Mouse (Mus musculus): ENCODE data around the gene Gm45213. TPM values are rescaled to one million over a fixed set of nuclear protein-coding genes. Genes with fewer than 3 reads are reported as not detected.

The Gm45213 gene
- polyA plus RNA-seq, 1 experiment from 2014 or later = not detected

- no peaks in the 10 kb centered on the region for H3K27me3 ChIP-seq
- peak overlapping the region; percentile 87 for H3K27ac ChIP-seq
- H3K9ac ChIP-seq = peak overlapping the region; percentile 87
- ATAC-seq (replicated peaks; ENCODE audit: low FRiP score) = no peak
- H3K9me3 ChIP-seq (replicated peaks) = no peaks in the 10 kb centered on the region
- 1% methylated on average over 10 of the region's 10 CpGs for WGBS
- peaks cover 50% of the 10 kb centered on the region for H3K4me1 ChIP-seq
- peak overlapping the region; percentile 84 for H3K4me2 ChIP-seq
- H3K4me3 ChIP-seq (replicated peaks) = peak overlapping the region; percentile 75
- H3K36me3 ChIP-seq = peaks cover 5% of the 10 kb centered on the region
These were observed 67.3 kb downstream of the Gm45213 start for GRCm38 (mm10) chr7:66110636-66111112.

DNA sequence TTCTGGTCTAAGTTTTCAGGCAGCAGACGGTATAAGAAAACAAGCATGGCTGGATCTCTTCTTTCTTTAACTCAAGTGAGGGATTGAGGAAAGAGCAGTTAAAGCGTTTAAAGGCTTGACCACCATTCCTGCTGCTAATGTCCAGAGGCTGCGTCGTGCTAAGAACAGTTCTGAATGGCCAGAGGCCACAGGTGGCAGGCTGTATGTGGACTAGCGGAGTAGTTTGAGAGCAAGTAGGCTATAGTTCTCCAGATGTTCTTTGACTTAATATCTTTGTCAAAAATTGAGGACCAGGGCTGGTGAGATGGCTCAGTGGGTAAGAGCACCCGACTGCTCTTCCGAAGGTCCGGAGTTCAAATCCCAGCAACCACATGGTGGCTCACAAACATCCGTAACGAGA lies 67.8 kb downstream of the Gm45213 start:
- no peak for ATAC-seq (replicated peaks; ENCODE audit: low FRiP score)
- no peaks in the 10 kb centered on the region for H3K9me3 ChIP-seq (replicated peaks)
- H3K4me3 ChIP-seq (replicated peaks) = peak overlapping the region; percentile 75
- peak overlapping the region; percentile 87; the same call in 1 of the 2 replicates for H3K9ac ChIP-seq
- peaks cover 5% of the 10 kb centered on the region for H3K36me3 ChIP-seq
- no peak overlapping the region for H3K27ac ChIP-seq
- H3K4me2 ChIP-seq = peak overlapping the region; percentile 84
- H3K4me1 ChIP-seq = peaks cover 55% of the 10 kb centered on the region
- H3K27me3 ChIP-seq = no peaks in the 10 kb centered on the region
- WGBS = 53% methylated on average over 10 of the region's 10 CpGs

Other genes with a start within 250 kb of the Gm45213 start
- 2.7 and 2.9 TPM in 2 replicates for gene Pcsk6, start 181.9 kb upstream of the Gm45213 start, polyA plus RNA-seq (2015; fragmentation: Nextera tagmentation; extraction: Ambion mirVana)
- gene Snrpa1, start 15.4 kb downstream of the Gm45213 start, polyA plus RNA-seq (2015; fragmentation: Nextera tagmentation; extraction: Ambion mirVana) = 184 and 190 TPM in 2 replicates
- 107 and 117 TPM in 2 replicates for gene Selenos, start 36.0 kb downstream of the Gm45213 start, polyA plus RNA-seq (2015; fragmentation: Nextera tagmentation; extraction: Ambion mirVana)
- gene Chsy1, start 65.9 kb downstream of the Gm45213 start, polyA plus RNA-seq (2015; fragmentation: Nextera tagmentation; extraction: Ambion mirVana) = 15.8 and 16.1 TPM in 2 replicates